Mouse (Mus musculus) cerebellum, adult (tissue): ENCODE measurements around the gene Tspan32.

Source experiments
- ATAC-seq: cut with Nextera tagmentation; 2 replicates; pipeline ENCODE4 v1.9.2; 2017; ENCODE audit warnings: mild to moderate bottlenecking, moderate library complexity, mixed read lengths; ENCODE audit not compliant: insufficient number of reproducible peaks, low FRiP score, low TSS enrichment

Gene Tspan32

DNA sequence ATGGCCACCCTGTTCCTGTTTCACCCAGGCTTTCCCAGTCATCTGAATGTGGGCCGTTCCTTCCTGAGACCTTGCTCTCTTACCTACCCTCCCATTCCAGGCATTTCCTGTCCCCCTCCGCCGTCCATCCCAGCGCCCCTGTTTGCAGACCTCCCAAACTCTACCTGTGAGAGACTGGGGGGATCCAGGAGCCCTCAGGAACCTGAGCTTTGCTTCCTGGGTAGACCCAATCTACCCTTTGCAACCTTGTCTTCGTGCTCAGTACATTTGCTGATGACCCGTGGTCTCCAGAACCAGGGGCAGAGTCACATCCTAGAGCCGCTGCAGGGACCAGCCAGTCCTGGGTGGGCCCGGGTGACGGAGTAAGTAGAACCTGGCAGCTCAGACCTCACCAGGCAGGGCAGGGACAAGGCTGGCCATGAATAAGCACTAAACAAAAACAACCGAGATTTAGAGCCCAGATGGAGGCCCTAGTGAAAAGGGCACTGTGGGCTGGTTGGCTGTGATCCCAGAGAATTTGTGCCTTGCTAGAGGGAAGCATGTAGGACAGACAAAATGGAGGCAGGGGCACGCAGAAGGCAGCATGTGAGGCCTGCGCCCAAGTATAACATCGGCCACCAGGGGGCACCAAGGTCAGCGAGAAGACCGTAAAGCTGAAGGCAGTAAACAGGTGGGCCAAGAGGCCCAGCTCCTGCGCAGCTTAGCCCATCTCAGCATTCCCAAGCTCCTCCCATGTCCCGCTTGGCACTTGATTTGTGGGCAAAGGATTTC lies 2.9 kb downstream of the Tspan32 start:
- peak; percentile 48 for ATAC-seq

DNA sequence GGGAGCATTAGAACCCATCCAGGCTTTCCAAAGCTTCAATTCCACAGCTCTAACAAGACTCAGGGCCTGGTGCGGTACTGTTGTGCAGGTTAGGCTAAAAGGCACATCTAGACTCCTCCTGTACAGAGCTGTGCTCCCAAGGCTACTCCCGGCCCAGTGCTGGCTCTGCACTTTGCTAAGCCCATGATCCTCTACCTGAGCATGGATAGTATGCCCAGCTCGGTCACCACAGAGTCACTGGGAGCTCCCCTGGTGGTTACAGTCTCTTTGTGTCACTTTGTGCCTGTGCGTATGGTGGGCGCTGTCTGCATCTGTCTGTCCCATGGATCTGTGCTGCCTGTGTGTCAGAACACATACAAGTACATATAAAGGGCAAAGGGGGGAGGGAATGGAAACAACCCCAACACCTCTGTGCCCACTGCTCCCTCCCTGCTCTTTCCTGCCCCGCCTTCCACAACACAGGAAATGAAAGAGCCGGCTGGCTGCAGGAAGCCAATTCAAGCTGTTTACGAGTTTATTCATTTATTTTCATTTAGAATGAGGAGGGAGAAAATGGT lies 3.6 kb downstream of the Tspan32 start:
- no peak; the same call in 1 of the 2 replicates for ATAC-seq

DNA sequence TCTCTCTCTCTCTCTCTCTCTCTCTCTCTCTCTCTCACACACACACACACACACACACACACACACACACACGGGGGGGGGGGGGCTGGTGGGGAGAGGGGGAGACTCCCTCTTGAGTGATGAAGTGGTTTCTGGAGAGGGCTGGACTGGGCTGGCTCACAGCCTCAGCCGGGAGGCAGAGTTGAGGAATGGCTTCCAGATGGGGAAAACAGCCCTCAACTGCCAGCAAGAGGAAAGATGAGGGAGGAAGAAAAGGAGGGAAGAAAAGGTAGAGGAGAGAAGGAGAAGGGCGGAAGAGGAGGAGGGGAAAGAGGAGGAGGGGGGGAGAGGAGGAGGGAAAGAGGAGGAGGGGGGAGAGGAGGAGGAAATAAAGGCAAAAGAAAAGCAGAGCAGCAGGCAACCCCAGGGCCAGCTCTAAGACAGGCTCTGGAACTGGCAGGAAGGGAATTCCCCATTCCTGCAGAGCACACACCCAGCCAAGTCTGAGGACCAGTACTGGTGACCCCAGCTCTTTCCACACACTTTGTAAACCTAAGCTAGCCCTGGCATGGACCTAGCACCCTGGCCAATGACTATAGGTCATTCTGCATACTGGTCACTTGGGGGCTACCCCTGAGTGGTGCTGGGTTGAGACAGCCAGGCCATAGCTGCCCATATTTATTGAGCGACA lies 4.3 kb downstream of the Tspan32 start:
- ATAC-seq: no peak

DNA sequence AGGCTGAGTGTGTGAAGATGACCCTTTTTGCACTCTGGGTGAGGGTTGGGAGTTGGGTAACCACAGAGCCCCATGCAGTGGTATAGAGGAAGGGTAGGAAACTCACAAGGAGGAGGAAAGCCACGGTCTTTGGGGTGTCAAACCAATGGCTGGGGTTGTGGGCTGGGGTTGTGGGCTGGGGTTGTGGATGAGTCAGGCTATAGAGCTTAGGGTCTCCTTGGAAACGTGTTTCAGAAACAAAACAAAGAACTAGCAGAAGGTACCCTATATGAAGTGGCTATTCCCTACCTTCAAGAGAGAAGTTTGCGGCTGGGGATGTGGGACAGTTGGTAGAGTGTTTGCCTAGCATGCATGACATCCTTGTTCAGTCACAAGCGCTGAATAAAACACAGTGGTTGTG lies 5.2 kb downstream of the Tspan32 start:
- ATAC-seq: no peak

DNA sequence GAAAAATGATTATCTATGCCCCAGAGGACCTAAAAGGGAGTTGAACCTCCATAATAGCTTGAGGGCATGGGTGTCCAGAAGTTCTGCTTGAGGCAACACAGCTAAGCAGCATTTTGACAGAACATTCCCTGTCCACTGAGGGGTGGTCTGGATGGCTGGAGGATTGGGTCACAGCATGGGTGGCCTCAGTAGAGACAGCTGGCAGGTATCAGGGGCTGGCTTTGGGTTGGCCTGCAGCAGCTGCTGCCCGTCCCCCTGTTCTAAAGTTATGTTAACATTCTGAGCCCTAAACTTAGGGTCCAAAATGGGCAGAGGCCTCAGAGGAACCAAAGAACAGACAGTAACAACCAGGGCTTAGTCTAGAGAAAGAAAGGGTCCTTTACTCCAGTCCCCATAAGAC lies 6.4 kb downstream of the Tspan32 start:
- ATAC-seq: no peak

DNA sequence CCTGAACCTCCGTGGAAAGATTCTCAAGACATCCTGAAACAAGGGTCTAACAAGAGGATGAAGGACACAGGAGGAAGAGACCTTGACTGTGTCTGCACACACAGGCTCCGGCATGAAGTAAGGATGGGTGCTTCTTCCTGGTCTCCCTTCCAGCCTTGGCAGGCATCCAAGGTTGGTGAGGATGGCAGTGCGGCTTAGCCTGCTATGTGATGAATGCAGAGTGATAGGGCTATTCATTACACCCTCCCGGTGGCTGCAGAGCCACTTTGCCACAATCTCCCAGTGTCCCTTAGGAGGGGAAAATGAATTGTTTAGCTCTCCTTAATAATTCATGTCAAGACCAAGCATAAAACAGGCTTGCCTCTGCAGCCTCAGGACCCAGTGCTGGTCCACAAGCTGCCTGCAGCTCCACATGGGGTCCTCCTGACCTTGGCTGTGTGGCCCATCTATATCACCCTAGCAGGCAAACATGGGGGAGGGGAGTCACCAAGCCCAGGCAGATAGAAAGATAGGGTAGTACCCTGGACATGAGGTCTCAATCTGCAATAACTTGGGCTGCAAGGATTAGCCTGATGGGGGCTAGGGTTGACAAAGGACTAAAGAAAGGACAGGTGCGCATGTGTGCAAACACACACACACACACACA lies 7.5 kb downstream of the Tspan32 start:
- ATAC-seq: no peak

DNA sequence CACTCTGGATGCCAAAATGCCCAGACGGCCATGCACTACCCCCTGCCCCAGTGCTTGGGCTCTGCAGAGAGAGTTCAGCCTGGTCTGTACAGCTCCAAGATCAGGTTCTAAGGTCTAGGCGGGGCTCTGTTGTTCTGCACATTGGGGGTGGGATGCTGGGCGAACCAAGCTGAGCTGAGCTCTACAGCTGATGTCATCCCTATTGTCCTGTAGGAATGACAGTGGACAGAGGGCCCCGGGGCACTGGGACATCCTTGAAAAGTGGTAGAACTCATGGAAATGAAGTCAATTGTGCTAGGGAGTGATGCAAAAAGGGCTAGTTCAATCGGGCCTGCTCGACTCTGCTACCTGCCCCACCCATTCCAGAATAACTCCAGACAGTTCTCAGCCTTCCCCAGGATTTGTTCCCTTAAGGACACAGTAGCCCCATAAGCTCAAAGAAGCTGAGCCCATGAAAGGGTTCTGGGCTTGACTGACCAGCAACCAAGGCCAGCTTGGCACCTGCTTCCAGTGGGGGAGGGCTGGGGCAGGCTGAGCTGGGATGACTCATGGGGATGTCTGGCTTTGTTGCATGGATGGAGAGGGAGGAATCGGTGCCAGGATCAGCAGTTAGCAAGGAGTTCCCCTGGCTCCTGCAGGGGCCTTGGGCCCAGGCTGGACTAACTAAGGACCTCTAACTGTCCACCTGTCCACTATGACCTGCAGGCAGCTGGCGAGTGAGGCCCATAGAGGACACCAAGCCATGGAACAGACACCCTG lies 8.8 kb downstream of the Tspan32 start:
- peak; percentile 27; the same call in 1 of the 2 replicates for ATAC-seq

DNA sequence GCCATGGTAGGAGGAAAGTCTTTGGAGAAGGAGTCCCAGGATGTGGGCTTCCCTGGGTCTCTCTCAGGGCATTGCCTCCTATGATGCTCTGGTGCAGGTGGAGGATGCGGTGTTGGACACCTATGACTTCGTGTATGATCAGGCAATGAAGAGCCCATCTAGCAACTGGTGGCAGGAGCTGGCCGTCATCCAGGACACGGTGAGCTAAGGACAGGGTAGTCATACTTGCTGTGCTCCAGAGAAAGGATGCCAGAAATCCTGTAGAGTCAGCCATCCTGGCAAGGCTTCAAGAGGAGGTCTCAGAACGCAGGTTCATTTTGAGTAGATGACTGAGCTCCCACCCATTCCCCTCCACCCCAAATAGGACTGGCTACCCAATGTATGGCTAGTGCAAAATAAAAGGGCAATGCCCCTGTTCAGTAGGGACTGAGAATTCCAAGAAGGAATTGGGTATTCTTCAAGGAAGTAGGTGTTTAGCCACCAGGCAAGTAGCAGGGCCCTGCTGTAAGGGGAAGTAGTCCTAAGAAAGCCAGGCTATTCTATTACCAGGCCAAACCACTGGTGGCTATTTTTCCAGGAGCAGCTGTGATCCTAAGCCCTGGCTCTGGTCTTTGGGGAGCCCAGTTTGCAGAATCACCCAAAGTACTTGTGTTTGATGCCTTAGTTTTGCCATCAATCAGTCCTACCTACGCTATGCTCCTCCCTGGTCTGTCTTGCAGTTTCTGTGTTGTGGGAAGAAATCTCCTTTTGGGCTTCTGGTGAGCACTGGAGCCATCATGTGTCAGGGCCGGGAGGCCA lies 10.2 kb downstream of the Tspan32 start:
- no peak for ATAC-seq

DNA sequence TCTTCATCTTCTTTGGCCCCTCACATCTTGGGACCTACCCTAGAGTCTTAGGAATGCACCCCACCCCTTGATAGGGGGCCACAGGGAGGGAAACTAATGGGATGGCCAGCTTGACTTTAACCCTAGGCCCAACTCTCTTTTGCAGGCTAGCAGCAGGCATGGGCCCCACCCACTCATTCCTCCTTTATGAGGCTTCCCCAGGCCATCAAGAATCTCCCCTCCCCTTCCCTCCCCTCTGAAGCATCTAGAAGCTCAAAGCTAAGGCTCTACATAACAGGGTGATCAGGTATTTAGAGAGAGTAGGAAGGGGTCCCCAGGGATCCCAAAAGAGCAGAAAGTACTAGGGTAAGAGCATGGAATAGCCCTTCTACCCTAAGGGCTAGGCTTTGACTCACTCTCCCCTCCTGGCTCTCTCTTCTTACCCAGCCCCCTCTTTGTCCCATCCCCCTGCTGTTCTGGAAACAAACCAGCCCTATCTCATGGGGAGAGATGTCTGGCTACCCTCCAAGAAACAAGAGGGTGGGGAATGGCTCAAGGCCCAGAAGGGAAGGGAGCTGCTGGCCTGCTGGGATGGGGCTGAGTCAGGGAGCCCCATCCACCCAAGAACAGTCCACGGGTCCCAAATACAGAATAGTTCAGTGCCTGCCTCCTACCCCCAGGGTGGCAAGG lies 11.0 kb downstream of the Tspan32 start:
- ATAC-seq: no peak

DNA sequence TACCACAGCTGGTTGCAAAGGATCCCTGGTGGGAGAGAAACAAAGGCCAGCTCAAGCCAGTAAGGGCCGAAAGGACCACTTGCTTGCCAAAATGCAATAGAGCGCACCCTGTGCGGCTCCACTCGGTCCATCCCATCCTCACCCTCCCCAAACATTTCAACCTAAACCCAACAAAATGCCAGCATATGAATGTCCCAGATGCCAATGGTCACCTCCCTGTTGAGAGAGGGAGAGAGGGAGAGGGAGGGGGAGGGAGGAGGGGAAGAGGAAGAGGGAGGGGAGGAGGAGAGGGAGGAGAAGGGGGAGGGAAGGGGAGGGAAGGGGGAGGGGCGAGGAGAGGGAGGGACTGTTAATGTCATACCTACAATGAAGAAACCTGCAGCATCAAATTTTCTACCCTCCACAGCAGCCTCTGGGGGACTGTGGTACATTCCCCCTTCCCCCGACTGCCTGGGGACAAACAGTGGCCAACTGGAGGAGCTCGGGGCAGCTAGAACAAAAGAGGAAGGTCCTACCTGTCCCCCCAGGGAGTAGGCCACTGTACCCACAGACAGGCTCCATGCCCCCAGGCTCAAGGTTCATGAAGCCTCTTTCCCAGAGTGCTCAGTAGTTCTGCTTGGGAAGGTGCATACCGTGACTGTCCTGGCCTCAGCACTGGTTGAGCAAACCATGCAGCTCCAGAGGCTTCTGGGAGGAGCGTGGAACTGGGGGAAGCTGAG lies 11.7 kb downstream of the Tspan32 start:
- ATAC-seq: 0 out of 2 replicates have a peak, but pooled peaks have one; percentile 15

DNA sequence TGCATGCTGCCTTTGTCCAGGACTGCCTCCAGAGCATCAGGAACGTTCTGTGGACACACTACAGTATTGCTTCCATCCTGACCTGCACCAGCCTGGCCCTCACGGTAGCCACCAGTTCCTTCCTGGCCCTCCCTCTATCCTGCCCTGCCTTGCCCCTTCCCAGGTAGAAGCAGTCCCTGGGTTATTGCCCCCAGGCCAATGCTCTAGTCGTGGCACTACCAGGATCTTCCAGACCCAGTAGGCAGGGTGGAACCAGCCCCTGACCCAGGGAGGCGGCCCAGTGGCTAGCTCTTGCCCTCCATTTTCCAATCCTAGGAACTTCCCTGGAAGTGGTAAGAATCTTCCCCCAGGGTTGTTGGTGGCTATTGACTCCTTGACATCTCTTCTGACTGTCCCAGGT lies 12.3 kb downstream of the Tspan32 start:
- ATAC-seq: no peak

DNA sequence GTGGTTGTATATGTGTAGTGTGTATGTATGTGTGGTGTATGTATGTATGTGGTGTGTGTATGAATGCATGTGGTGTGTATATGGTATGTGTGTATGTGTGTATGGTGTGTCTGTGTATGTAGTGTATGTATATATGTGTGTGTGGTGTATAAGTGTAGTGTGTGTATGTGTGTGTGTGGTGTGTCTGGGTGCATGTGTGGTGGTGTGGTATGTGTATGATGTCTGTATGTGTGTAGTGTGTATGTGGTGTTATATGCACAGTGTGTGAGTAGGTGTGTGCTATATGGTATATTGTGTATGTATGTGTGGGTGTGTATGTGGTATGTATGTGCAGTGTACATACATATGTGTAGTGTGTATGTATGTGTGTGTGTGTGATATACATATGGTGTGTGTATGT lies 15.2 kb downstream of the Tspan32 start:
- ATAC-seq: no peak

DNA sequence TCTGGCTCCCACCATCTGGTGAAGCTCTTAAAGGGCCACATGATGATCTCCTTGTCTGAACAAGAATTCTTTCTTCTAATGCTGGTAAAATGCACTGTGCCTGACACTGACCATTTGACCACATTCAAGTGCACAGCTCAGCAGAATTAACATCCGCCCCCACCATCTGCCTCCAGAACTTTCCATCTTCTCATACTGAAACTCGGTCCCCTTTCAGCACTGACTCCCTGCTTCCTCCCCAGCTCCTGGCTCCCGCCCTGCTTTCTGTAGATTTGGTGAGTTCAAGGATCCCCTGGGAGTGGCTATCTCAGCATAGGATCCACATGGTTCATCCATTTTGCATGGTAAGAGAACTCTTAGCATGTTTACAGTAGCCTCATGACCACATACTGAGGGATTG lies 15.9 kb downstream of the Tspan32 start:
- no peak for ATAC-seq

DNA sequence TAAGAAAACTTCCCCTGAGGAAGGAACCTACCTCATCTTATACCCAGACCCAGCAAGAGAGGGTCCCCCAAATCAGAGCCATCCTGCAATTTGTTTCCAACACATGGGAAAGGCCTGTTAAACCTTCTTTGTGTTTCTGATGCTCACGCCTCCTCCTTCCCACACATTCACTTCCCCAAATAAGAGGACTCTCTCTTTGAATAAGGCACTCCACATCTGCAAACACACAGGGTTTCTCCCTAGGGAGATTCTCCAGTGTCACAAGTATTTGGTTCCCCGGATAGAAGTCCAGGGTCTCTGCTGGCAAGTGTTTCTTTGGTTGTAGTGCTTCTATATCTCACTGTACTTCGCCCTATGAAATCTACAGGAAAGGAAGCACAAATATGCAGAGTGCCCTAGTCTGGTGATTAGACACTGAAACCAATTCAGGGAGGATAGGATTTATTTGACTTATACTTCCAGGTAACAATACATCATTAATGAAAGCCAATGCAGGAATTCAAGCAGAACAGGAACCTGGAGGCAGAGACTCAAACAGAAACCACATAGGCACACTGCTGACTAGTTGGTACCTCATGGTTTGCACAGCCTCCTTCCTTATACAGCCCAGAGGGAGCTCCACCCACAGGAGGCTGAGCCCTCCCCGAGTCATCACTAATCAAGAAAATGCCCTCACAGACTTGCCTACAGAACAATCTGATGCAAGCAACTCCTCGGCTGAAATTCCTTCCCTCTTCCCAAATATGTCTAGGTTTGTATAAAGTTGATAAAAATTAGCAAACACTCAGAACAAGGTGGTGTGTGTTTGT lies 16.7 kb downstream of the Tspan32 start:
- ATAC-seq: no peak

DNA sequence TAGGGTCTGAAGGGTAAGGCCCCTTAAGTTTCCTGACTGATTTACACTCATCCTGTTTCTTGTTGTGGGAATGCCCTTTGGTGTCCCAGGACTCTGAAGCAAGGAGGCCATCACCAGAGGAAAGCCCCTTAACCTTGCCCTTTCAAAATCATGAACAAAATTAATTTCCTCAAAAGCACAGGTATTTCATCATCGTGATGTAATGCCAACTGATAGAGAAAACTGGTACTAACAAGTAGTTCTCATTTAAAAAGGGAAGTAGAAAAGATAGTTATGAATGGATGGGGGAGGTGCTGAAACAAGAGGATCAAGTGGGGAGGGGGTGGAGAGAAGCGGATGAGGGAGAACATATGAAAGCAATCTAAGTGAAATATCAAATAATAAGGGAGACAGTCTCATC lies 18.7 kb downstream of the Tspan32 start:
- no peak for ATAC-seq

DNA sequence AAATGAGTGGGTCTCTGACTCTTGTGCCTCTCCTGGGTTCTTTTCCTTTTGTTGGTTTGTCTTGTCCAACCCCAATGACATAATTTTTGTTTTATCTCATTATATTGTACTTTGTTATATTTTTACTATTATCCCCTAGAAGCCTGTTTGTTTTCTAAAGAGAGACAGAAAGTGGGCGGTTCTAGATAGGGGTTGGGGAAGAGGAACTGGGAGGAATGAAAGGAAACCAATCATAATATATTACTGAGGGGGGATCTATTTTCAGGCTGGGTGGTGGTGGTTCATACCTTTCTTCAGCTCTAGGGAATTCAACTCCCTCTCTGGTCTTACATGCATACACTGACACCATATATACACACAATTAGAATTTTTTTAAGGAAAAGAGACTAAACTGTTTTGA lies 19.4 kb downstream of the Tspan32 start:
- ATAC-seq: no peak

DNA sequence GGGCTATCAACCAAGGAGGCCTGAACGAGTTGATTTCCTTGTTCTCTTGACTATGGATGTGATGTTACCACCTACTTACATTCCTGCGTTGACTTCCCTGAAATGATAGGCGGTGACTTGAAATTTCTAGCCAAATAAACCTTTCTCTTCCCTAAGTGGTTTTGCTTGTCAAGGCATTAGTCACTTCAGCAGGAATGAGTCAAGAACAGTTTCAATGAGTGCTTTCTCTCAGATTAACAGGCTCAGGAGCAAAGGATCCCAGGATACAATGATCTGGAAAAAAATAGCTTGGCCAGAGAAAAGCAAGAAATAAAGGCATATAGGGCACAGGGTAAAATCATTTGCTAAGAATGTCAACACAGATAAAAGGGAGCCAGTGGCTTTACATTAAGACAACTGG lies 20.6 kb downstream of the Tspan32 start:
- ATAC-seq: no peak

DNA sequence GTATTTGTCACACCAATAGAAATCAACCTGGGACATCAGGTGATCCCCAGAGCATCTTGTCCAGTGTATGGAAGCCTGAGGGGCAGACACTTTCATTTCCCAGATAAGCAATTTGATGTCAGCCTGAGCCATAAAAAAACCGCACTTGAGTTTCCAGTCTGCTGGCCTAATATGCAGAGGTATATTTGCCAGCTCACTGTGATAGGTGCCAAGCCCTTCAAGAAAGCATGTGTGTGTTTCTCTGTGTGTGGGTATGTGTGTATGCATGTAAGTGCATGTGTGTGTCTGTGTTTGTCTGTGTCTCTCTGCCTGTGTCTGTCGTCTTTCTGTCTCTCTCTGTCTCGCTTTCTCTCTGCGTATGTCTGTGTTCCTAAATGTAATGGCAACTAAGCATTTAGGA lies 22.4 kb downstream of the Tspan32 start:
- no peak for ATAC-seq
